8 mouse cellular contexts compared by ENCODE assay signal in genomic region chr7:127614891-127615843, GRCm38 (mm10). TPM values are rescaled to one million over a fixed set of nuclear protein-coding genes. Genes with fewer than 3 reads are reported as not detected.
DNase-seq lines count a peak whose midpoint lies in the region; ATAC-seq lines count a peak whose summit lies in the region.

Zfp629 (minus strand) TSS chr7:127615797.

- peaks cover 34% of the 10 kb centered on the region for H3K4me1 ChIP-seq in hindbrain, embryonic 15.5 days (replicated peaks)

- H3K27ac ChIP-seq in hindbrain, embryonic 15.5 days (replicated peaks): peak within 1 kb of the TSS; percentile 89

- ATAC-seq in hindbrain, embryonic 15.5 days (ENCODE audit: low FRiP score, low read depth): peak; percentile 94

- peaks cover 24% of the 10 kb centered on the region for H3K36me3 ChIP-seq in hindbrain, embryonic 15.5 days

- under 1% methylated on average over 37 of the region's 50 CpGs for WGBS in hindbrain, embryonic 15.5 days

- peak within 1 kb of the TSS; percentile 89 for H3K9ac ChIP-seq in hindbrain, embryonic 15.5 days

- peak within 1 kb of the TSS; percentile 99 for H3K4me3 ChIP-seq in hindbrain, embryonic 15.5 days

- no peaks in the 10 kb centered on the region for H3K9me3 ChIP-seq in hindbrain, embryonic 15.5 days

- H3K27me3 ChIP-seq in hindbrain, embryonic 15.5 days: no peaks in the 10 kb centered on the region

- H3K4me2 ChIP-seq in hindbrain, embryonic 15.5 days: peak within 1 kb of the TSS; percentile 71

- DNase-seq in R1 (ENCODE audit: low read depth, low spot score): peak; percentile 56
- peak; percentile 89 to 90 for DNase-seq in cerebellum, postnatal 14 days
- peak; percentile 76 for DNase-seq in gastrocnemius, adult 18-20 months (ENCODE audit: low spot score)
- DNase-seq in left cerebral cortex, adult 11 months (ENCODE audit: low spot score): peak; percentile 58
- DNase-seq in lung, postnatal 36 days: peak; percentile 82
- peak; percentile 82 for DNase-seq in retina, postnatal 7 days (ENCODE audit: low read depth, low spot score)
- DNase-seq in urinary bladder, postnatal 4 days (ENCODE audit: low spot score in 2 of 2): peak; percentile 75 to 78

RNA-seq across cellular contexts. Expression of gene Zfp629, which starts in this region (rescaled TPM):
- 1 to 10 TPM; 7.4 to 9.5 TPM for total RNA-seq in gastrocnemius, adult 18-20 months (2021)
- 18.7 and 19.1 TPM in 2 replicates for polyA plus RNA-seq in hindbrain, embryonic 15.5 days (2015; fragmentation: Nextera tagmentation; extraction: Ambion mirVana)

Comparison
In these comparisons a context has a peak if more than half of its experiments do, and no peak if none do; other contexts are left out.
1. Peak in every context shown above with its lines: DNase-seq, ATAC-seq, H3K4me3 ChIP-seq and H3K27ac ChIP-seq.